Mouse (Mus musculus): ENCODE results near the gene Actn4.

GRCm38 (mm10) chr7:28888701-28889161, 73.4 kb downstream of the Actn4 start:
- no peak for TF ChIP-seq CTCF (IDR thresholded peaks at IDR 0.05; ENCODE audit: low read depth)
- no peak for TF ChIP-seq EP300 (IDR thresholded peaks at IDR 0.05; ENCODE audit: low read depth)

All from heart, postnatal 0 days (tissue).